Mouse (Mus musculus): ENCODE results near the gene Olfr1416.
A peak's percentile ranks its signal among the peaks of the same experiment; 100 is the strongest.
"Not testable (repeated sequence)": the region's sequence is repeated elsewhere in the genome, so short reads cannot be mapped to it uniquely, and the experiment has no call there.

Gene Olfr1416

GRCm38 (mm10) chr1:92485013-92485412, at the start of gene Olfr1416:
TSS of gene Olfr1416 (minus strand) at chr1:92485113.
- no peak for DNase-seq (ENCODE audit: low spot score)

GRCm38 (mm10) chr1:92523764-92524163, 38.9 kb upstream of the Olfr1416 start:
- DNase-seq (ENCODE audit: low spot score): no peak

GRCm38 (mm10) chr1:92521376-92521775, 36.5 kb upstream of the Olfr1416 start:
- no peak for DNase-seq (ENCODE audit: low spot score)

- no peak for DNase-seq (ENCODE audit: low spot score)
Observed at GRCm38 (mm10) chr1:92519046-92519445, 34.1 kb upstream of the Olfr1416 start.

GRCm38 (mm10) chr1:92518561-92518960, 33.6 kb upstream of the Olfr1416 start, which contains the start of gene Olfr1414:
TSS of gene Olfr1414 (minus strand) at chr1:92518661.
- DNase-seq (ENCODE audit: low spot score): no peak

- DNase-seq (ENCODE audit: low spot score): no peak
Observed at GRCm38 (mm10) chr1:92515390-92515789, 30.5 kb upstream of the Olfr1416 start.

- not testable (repeated sequence) for DNase-seq (ENCODE audit: low spot score)
Observed at GRCm38 (mm10) chr1:92511646-92512045, 26.7 kb upstream of the Olfr1416 start.

GRCm38 (mm10) chr1:92496001-92496400, 11.1 kb upstream of the Olfr1416 start, which contains the start of gene Olfr1415:
TSS of gene Olfr1415 (minus strand) at chr1:92496101.
- no peak for DNase-seq (ENCODE audit: low spot score)

GRCm38 (mm10) chr1:92474066-92474578, 10.8 kb downstream of the Olfr1416 start:
- DNase-seq (ENCODE audit: low spot score): no peak

- peak; percentile 90 for DNase-seq (ENCODE audit: low spot score)
Observed at GRCm38 (mm10) chr1:92473165-92474041, 11.5 kb downstream of the Olfr1416 start, which contains the start of gene Ndufa10. TSS of gene Ndufa10 (minus strand) at chr1:92473860.

GRCm38 (mm10) chr1:92468891-92469290, 16.0 kb downstream of the Olfr1416 start:
- no peak for DNase-seq (ENCODE audit: low spot score)

- DNase-seq (ENCODE audit: low spot score): no peak
Observed at GRCm38 (mm10) chr1:92458416-92458815, 26.5 kb downstream of the Olfr1416 start.

GRCm38 (mm10) chr1:92457758-92458157, 27.2 kb downstream of the Olfr1416 start:
- no peak for DNase-seq (ENCODE audit: low spot score)

GRCm38 (mm10) chr1:92453751-92454445, 31.0 kb downstream of the Olfr1416 start:
- no peak for DNase-seq (ENCODE audit: low spot score)

- DNase-seq (ENCODE audit: low spot score): no peak
Observed at GRCm38 (mm10) chr1:92448293-92448692, 36.6 kb downstream of the Olfr1416 start.

- DNase-seq (ENCODE audit: low spot score): no peak
Observed at GRCm38 (mm10) chr1:92441453-92442063, 43.4 kb downstream of the Olfr1416 start.

GRCm38 (mm10) chr1:92440066-92440750, 44.7 kb downstream of the Olfr1416 start:
- DNase-seq (ENCODE audit: low spot score): no peak

GRCm38 (mm10) chr1:92437678-92438271, 47.1 kb downstream of the Olfr1416 start:
- no peak for DNase-seq (ENCODE audit: low spot score)

- no peak for DNase-seq (ENCODE audit: low spot score)
Observed at GRCm38 (mm10) chr1:92436831-92437321, 48.0 kb downstream of the Olfr1416 start.

GRCm38 (mm10) chr1:92434986-92435385, 49.9 kb downstream of the Olfr1416 start:
- DNase-seq (ENCODE audit: low spot score): no peak

GRCm38 (mm10) chr1:92432791-92433190, 52.1 kb downstream of the Olfr1416 start:
- no peak for DNase-seq (ENCODE audit: low spot score)
